Mouse (Mus musculus): ENCODE results near the gene Klk1b3.

- TF ChIP-seq CTCF (IDR thresholded peaks at IDR 0.05; ENCODE audit: control insufficient read depth, insufficient read depth, insufficient read length) (no peak), MAX (IDR thresholded peaks at IDR 0.05) (no peak), USF1 (IDR thresholded peaks at IDR 0.05; ENCODE audit: low read depth) (no peak)
These were observed 37.9 kb downstream of the Klk1b3 start, which contains the start of gene Gm36864 for GRCm38 (mm10) chr7:44235909-44236308.

Measured in C2C12 (cell line).